Mouse (Mus musculus): ENCODE results near the gene Isca2. TPM values are rescaled to one million over a fixed set of nuclear protein-coding genes. Genes with fewer than 3 reads are reported as not detected.

Isca2 gene
- polyA plus RNA-seq, 1 experiment from 2014 or later: 168 TPM

- DNase-seq (ENCODE audit: low spot score): no peak
Measured at GRCm38 (mm10) chr12:84806726-84807125, 33.7 kb downstream of the Isca2 start.

GRCm38 (mm10) chr12:84807351-84807750 is 34.3 kb downstream of the Isca2 start:
- no peak for TF ChIP-seq CTCF (IDR thresholded peaks at IDR 0.05; ENCODE audit: low read depth)
- Histone ChIP-seq H3K4me3 (replicated peaks; ENCODE audit: low read depth, low read length) (no peak overlapping the region), H3K36me3 (ENCODE audit: insufficient read depth, low read length) (no peaks in the 10 kb centered on the region), H3K27me3 (ENCODE audit: insufficient read depth, low read length) (no peaks in the 10 kb centered on the region), H3K27ac (no peak overlapping the region), H3K4me1 (replicated peaks; ENCODE audit: insufficient read depth, low read length) (no peaks in the 10 kb centered on the region), H3K9me3 (replicated peaks; ENCODE audit: low read length) (no peaks in the 10 kb centered on the region), H3K4me2 (ENCODE audit: low read length) (no peak overlapping the region), H3K9ac (ENCODE audit: low read depth, low read length) (no peak overlapping the region)
- DNase-seq (ENCODE audit: low spot score) (no peak), ATAC-seq (replicated peaks; ENCODE audit: low FRiP score, low read depth) (no peak)
- WGBS: 66% methylated on average over 13 of the region's 13 CpGs

More at GRCm38 (mm10) chr12:84806726-84807125, 33.7 kb downstream of the Isca2 start:
- Histone ChIP-seq H3K4me1 (replicated peaks; ENCODE audit: insufficient read depth, low read length) (no peaks in the 10 kb centered on the region), H3K27ac (no peak overlapping the region), H3K9me3 (replicated peaks; ENCODE audit: low read length) (no peaks in the 10 kb centered on the region), H3K27me3 (ENCODE audit: insufficient read depth, low read length) (no peaks in the 10 kb centered on the region), H3K9ac (ENCODE audit: low read depth, low read length) (no peak overlapping the region), H3K4me3 (replicated peaks; ENCODE audit: low read depth, low read length) (no peak overlapping the region), H3K36me3 (ENCODE audit: insufficient read depth, low read length) (no peaks in the 10 kb centered on the region), H3K4me2 (ENCODE audit: low read length) (no peak overlapping the region)
- TF ChIP-seq CTCF (IDR thresholded peaks at IDR 0.05; ENCODE audit: low read depth): no peak
- 39% methylated on average over 5 of the region's 5 CpGs for WGBS
- ATAC-seq (replicated peaks; ENCODE audit: low FRiP score, low read depth): no peak; the same call in 1 of the 2 replicates

GRCm38 (mm10) chr12:84809033-84809432 is 36.0 kb downstream of the Isca2 start:
- 69% methylated on average over 6 of the region's 6 CpGs for WGBS

GRCm38 (mm10) chr12:84810810-84811209 is 37.8 kb downstream of the Isca2 start:
- H3K27ac ChIP-seq: no peak overlapping the region
- no peak overlapping the region for H3K4me2 ChIP-seq (ENCODE audit: low read length)
- DNase-seq (ENCODE audit: low spot score): no peak
- no peaks in the 10 kb centered on the region for H3K9me3 ChIP-seq (replicated peaks; ENCODE audit: low read length)
- TF ChIP-seq CTCF (IDR thresholded peaks at IDR 0.05; ENCODE audit: low read depth): no peak
- 54% methylated on average over 1 of the region's 1 CpGs for WGBS
- no peak overlapping the region for H3K4me3 ChIP-seq (replicated peaks; ENCODE audit: low read depth, low read length)
- no peaks in the 10 kb centered on the region for H3K4me1 ChIP-seq (replicated peaks; ENCODE audit: insufficient read depth, low read length)
- H3K27me3 ChIP-seq (ENCODE audit: insufficient read depth, low read length): no peaks in the 10 kb centered on the region
- no peaks in the 10 kb centered on the region for H3K36me3 ChIP-seq (ENCODE audit: insufficient read depth, low read length)
- no peak overlapping the region for H3K9ac ChIP-seq (ENCODE audit: low read depth, low read length)
- no peak for ATAC-seq (replicated peaks; ENCODE audit: low FRiP score, low read depth)

More at GRCm38 (mm10) chr12:84809033-84809432, 36.0 kb downstream of the Isca2 start:
- H3K27ac ChIP-seq: no peak overlapping the region
- H3K4me1 ChIP-seq (replicated peaks; ENCODE audit: insufficient read depth, low read length): no peaks in the 10 kb centered on the region
- no peak for ATAC-seq (replicated peaks; ENCODE audit: low FRiP score, low read depth)
- no peaks in the 10 kb centered on the region for H3K27me3 ChIP-seq (ENCODE audit: insufficient read depth, low read length)
- no peaks in the 10 kb centered on the region for H3K9me3 ChIP-seq (replicated peaks; ENCODE audit: low read length)
- DNase-seq (ENCODE audit: low spot score): no peak
- no peak overlapping the region for H3K4me2 ChIP-seq (ENCODE audit: low read length)
- no peak overlapping the region for H3K9ac ChIP-seq (ENCODE audit: low read depth, low read length)
- TF ChIP-seq CTCF (IDR thresholded peaks at IDR 0.05; ENCODE audit: low read depth): no peak
- H3K4me3 ChIP-seq (replicated peaks; ENCODE audit: low read depth, low read length): no peak overlapping the region
- no peaks in the 10 kb centered on the region for H3K36me3 ChIP-seq (ENCODE audit: insufficient read depth, low read length)

GRCm38 (mm10) chr12:84811510-84811909 is 38.5 kb downstream of the Isca2 start:
- H3K27me3 ChIP-seq (ENCODE audit: insufficient read depth, low read length): no peaks in the 10 kb centered on the region
- H3K4me3 ChIP-seq (replicated peaks; ENCODE audit: low read depth, low read length): no peak overlapping the region
- ATAC-seq (replicated peaks; ENCODE audit: low FRiP score, low read depth) (no peak), DNase-seq (ENCODE audit: low spot score) (no peak)
- no peak overlapping the region for H3K4me2 ChIP-seq (ENCODE audit: low read length)
- no peaks in the 10 kb centered on the region for H3K36me3 ChIP-seq (ENCODE audit: insufficient read depth, low read length)
- no peak overlapping the region for H3K27ac ChIP-seq
- H3K9me3 ChIP-seq (replicated peaks; ENCODE audit: low read length): no peaks in the 10 kb centered on the region
- no peak overlapping the region for H3K9ac ChIP-seq (ENCODE audit: low read depth, low read length)
- WGBS: 54% methylated on average over 4 of the region's 4 CpGs
- H3K4me1 ChIP-seq (replicated peaks; ENCODE audit: insufficient read depth, low read length): no peaks in the 10 kb centered on the region
- TF ChIP-seq CTCF (IDR thresholded peaks at IDR 0.05; ENCODE audit: low read depth): no peak

GRCm38 (mm10) chr12:84812004-84812403 is 39.0 kb downstream of the Isca2 start:
- TF ChIP-seq CTCF (IDR thresholded peaks at IDR 0.05; ENCODE audit: low read depth): peak; percentile 55
- no peak overlapping the region for H3K9ac ChIP-seq (ENCODE audit: low read depth, low read length)
- H3K27me3 ChIP-seq (ENCODE audit: insufficient read depth, low read length): no peaks in the 10 kb centered on the region
- WGBS: 56% methylated on average over 3 of the region's 3 CpGs
- H3K4me2 ChIP-seq (ENCODE audit: low read length): no peak overlapping the region
- DNase-seq (ENCODE audit: low spot score) (no peak), ATAC-seq (replicated peaks; ENCODE audit: low FRiP score, low read depth) (no peak)
- no peaks in the 10 kb centered on the region for H3K9me3 ChIP-seq (replicated peaks; ENCODE audit: low read length)
- H3K36me3 ChIP-seq (ENCODE audit: insufficient read depth, low read length): no peaks in the 10 kb centered on the region
- H3K4me1 ChIP-seq (replicated peaks; ENCODE audit: insufficient read depth, low read length): no peaks in the 10 kb centered on the region
- H3K27ac ChIP-seq: no peak overlapping the region
- H3K4me3 ChIP-seq (replicated peaks; ENCODE audit: low read depth, low read length): no peak overlapping the region

GRCm38 (mm10) chr12:84813773-84814172 is 40.7 kb downstream of the Isca2 start:
- Histone ChIP-seq H3K4me2 (ENCODE audit: low read length) (no peak overlapping the region), H3K27me3 (ENCODE audit: insufficient read depth, low read length) (no peaks in the 10 kb centered on the region), H3K27ac (no peak overlapping the region), H3K36me3 (ENCODE audit: insufficient read depth, low read length) (no peaks in the 10 kb centered on the region), H3K9ac (ENCODE audit: low read depth, low read length) (no peak overlapping the region), H3K4me1 (replicated peaks; ENCODE audit: insufficient read depth, low read length) (no peaks in the 10 kb centered on the region), H3K4me3 (replicated peaks; ENCODE audit: low read depth, low read length) (no peak overlapping the region), H3K9me3 (replicated peaks; ENCODE audit: low read length) (no peaks in the 10 kb centered on the region)
- DNase-seq (ENCODE audit: low spot score) (peak; percentile 39), ATAC-seq (replicated peaks; ENCODE audit: low FRiP score, low read depth) (no peak)
- peak; percentile 39; the same call in 1 of the 2 replicates for TF ChIP-seq CTCF (IDR thresholded peaks at IDR 0.05; ENCODE audit: low read depth)
- 52% methylated on average over 7 of the region's 7 CpGs for WGBS

Data from kidney, postnatal 0 days (tissue).